Mouse (Mus musculus) small intestine, adult 2 months (tissue): ENCODE results near the gene Kcnh4. TPM values are rescaled to one million over a fixed set of nuclear protein-coding genes. Genes with fewer than 3 reads are reported as not detected.

Experiments
- H3K27ac ChIP-seq: fragments of 200-500 bp; 2 replicates; pipeline ENCODE4 v1.5.1; 2012; ENCODE audit warnings: low read depth, low read length, control low read depth, inconsistent platforms; ENCODE audit not compliant: insufficient read depth
- H3K27me3 ChIP-seq: fragments of 200-500 bp; 2 replicates; pipeline ENCODE4 v1.6.1; 2012; ENCODE audit warnings: mild to moderate bottlenecking, moderate library complexity, low read length, inconsistent platforms; ENCODE audit not compliant: control insufficient read depth, insufficient read depth
- H3K36me3 ChIP-seq: fragments of 200-500 bp; 2 replicates; pipeline ENCODE4 v1.6.1; 2012; ENCODE audit warnings: mild to moderate bottlenecking, low read length, control low read depth, inconsistent platforms; ENCODE audit not compliant: control insufficient read depth, insufficient read depth
- H3K4me1 ChIP-seq: fragments of 200-500 bp; 2 replicates; pipeline ENCODE4 v1.6.1; 2012; ENCODE audit warnings: low read length, inconsistent platforms, mixed read lengths; ENCODE audit not compliant: control insufficient read depth, insufficient read depth, insufficient read length
- H3K4me3 ChIP-seq: fragments of 200-500 bp; 2 replicates; pipeline ENCODE4 v1.5.1; 2012; ENCODE audit warnings: low read depth, mild to moderate bottlenecking, control low read depth, inconsistent platforms, low read length, moderate library complexity
- CTCF ChIP-seq: fragments of 200-500 bp; IDR thresholded peaks from 2 replicates; pipeline ENCODE4 v1.5.1; 2012; ENCODE audit warnings: low read depth, mild to moderate bottlenecking, control low read depth, inconsistent platforms, low read length, moderate library complexity, mixed read lengths; ENCODE audit not compliant: insufficient replicate concordance, insufficient read length; ENCODE audit errors: extremely low read depth
- POLR2A ChIP-seq: fragments of 200-500 bp; IDR thresholded peaks from 2 replicates; pipeline ENCODE4 v1.6.1; 2012; ENCODE audit warnings: low read depth, mild to moderate bottlenecking, control low read depth, inconsistent platforms, low read length, moderate library complexity
- WGBS: fragments of 180-500 bp; shearing (Covaris S2); methylation state at CpG from one replicate; pipeline ENCODE4 v1.1.7; 2018; 5-methylcytosine and 5-hydroxymethylcytosine counted together
- polyA plus RNA-seq: library from polyadenylated mRNA; depleted of rRNA; stranded (reverse); fragments of >200 nt; gene quantifications from 2 replicates; pipeline ENCODE4 v1.2.3, GENCODE M21; 2012; rRNA removed

Gene Kcnh4
- 0.04 TPM in 1 of 2 replicates, not detected in the other for polyA plus RNA-seq

GRCm38 (mm10) chr11:100759611-100760233, at the start of gene Kcnh4:
Gene Kcnh4, minus strand, starts transcription at chr11:100759942.
- TF ChIP-seq POLR2A: no peak
- no peak for TF ChIP-seq CTCF

GRCm38 (mm10) chr11:100806380-100807305, 46.9 kb upstream of the Kcnh4 start:
- WGBS: 79% methylated on average over 20 of the region's 20 CpGs
- Histone ChIP-seq H3K4me1 (no peaks in the 10 kb centered on the region; the same call in 1 of the 2 replicates), H3K27me3 (no peaks in the 10 kb centered on the region), H3K27ac (no peak overlapping the region), H3K36me3 (peaks cover 23% of the 10 kb centered on the region), H3K4me3 (no peak overlapping the region)
- TF ChIP-seq CTCF: no peak
- TF ChIP-seq POLR2A: no peak

More at GRCm38 (mm10) chr11:100759611-100760233, at the start of gene Kcnh4:
- Histone ChIP-seq H3K36me3 (no peaks in the 10 kb centered on the region), H3K27me3 (peaks cover 9% of the 10 kb centered on the region), H3K4me3 (peak within 1 kb of the TSS; percentile 29), H3K4me1 (peaks cover 13% of the 10 kb centered on the region), H3K27ac (no peak within 1 kb of the TSS)
- 1% methylated on average over 50 of the region's 51 CpGs for WGBS

DNA sequence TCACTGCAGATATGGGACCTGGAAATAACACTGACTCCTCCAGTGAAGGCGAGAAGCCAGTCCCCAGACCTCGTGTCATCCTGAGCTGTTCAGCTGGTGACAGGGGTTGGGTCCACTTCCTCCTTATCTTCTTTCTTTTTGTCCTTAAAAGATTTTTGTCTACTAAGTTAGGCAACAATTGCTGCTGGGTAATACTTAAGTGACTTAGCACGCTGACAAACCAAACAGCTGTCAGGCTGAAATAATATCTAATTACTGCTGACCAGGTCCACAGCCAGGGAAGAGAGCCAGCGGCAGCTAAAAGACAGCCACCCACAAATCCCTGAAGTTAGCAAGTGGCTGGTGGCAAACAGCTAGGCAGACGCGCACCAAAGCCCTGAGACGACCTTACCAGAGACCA, 45.8 kb upstream of the Kcnh4 start:
- H3K27me3 ChIP-seq: no peaks in the 10 kb centered on the region
- no peaks in the 10 kb centered on the region; the same call in 1 of the 2 replicates for H3K4me1 ChIP-seq
- peaks cover 33% of the 10 kb centered on the region for H3K36me3 ChIP-seq
- WGBS: 79% methylated on average over 7 of the region's 7 CpGs
- TF ChIP-seq CTCF (no peak), POLR2A (no peak)
- H3K4me3 ChIP-seq: no peak overlapping the region
- H3K27ac ChIP-seq: no peak overlapping the region

DNA sequence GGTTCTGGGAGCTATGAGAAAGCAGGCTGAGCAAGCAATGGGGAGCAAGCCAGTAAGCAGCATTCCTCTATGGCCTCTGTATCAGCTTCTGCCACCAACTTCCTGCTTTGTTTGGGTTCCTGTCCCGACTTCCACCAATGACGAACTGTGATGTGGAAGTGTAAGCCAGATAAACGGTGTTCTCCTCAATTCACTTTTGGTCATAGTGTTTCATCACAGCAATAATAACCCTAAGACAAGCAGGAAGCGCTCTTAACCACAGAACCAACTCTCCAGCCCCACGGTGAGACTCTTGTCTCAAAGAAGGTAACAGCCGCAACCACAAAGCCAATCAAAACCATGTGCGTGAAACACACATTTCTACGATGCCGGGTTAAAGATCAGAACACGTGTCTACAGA, 44.7 kb upstream of the Kcnh4 start:
- no peak overlapping the region for H3K4me3 ChIP-seq
- WGBS: 86% methylated on average over 10 of the region's 10 CpGs
- H3K4me1 ChIP-seq: no peaks in the 10 kb centered on the region; the same call in 1 of the 2 replicates
- no peak overlapping the region for H3K27ac ChIP-seq
- no peaks in the 10 kb centered on the region for H3K27me3 ChIP-seq
- no peak for TF ChIP-seq POLR2A
- peaks cover 38% of the 10 kb centered on the region for H3K36me3 ChIP-seq

DNA sequence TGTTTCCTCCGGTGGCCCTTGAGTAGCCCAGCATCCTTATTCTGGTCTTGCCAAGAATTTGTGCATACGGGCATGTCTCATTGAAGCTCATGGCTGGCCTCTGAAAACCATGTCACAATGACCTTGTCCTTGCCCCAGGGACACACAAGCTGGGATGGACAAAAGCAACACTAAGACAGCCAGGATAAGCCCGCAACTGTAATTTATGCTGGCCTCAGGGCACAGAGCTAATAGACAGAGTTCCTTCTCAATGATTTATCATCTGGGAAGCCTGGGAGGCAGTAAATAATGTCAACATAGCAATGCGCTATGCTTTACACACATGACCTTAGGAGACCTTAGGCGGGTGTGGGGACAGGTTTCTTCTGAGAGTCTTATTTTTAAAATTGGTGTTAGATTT, 39.7 kb upstream of the Kcnh4 start:
- Histone ChIP-seq H3K4me1 (no peaks in the 10 kb centered on the region), H3K4me3 (no peak overlapping the region), H3K27ac (no peak overlapping the region), H3K27me3 (no peaks in the 10 kb centered on the region), H3K36me3 (peaks cover 57% of the 10 kb centered on the region)
- TF ChIP-seq CTCF (no peak), POLR2A (no peak)
- 78% methylated on average over 5 of the region's 5 CpGs for WGBS

GRCm38 (mm10) chr11:100796585-100796984, 36.8 kb upstream of the Kcnh4 start:
- Histone ChIP-seq H3K27ac (no peak overlapping the region), H3K4me1 (peaks cover 2% of the 10 kb centered on the region; the same call in 1 of the 2 replicates), H3K4me3 (no peak overlapping the region), H3K36me3 (peaks cover 38% of the 10 kb centered on the region), H3K27me3 (no peaks in the 10 kb centered on the region)
- WGBS: 85% methylated on average over 8 of the region's 8 CpGs
- TF ChIP-seq CTCF (no peak), POLR2A (no peak)

GRCm38 (mm10) chr11:100795386-100795785, 35.6 kb upstream of the Kcnh4 start:
- Histone ChIP-seq H3K27ac (no peak overlapping the region), H3K36me3 (peaks cover 32% of the 10 kb centered on the region), H3K27me3 (no peaks in the 10 kb centered on the region), H3K4me3 (no peak overlapping the region), H3K4me1 (peaks cover 3% of the 10 kb centered on the region; the same call in 1 of the 2 replicates)
- WGBS: 96% methylated on average over 2 of the region's 2 CpGs
- TF ChIP-seq POLR2A (no peak), CTCF (no peak)
